Mouse (Mus musculus): ENCODE measurements around the gene Mttp. TPM values are rescaled to one million over a fixed set of nuclear protein-coding genes. Genes with fewer than 3 reads are reported as not detected.

Mttp gene
- polyA plus RNA-seq (2015; fragmentation: Nextera tagmentation; extraction: Ambion mirVana): 5.7 and 5.9 TPM in 2 replicates

GRCm38 (mm10) chr3:138144642-138145171 lies at the start of gene Mttp:
Gene Mttp (minus strand): TSS chr3:138144968.

GRCm38 (mm10) chr3:138193683-138194302 lies 49.0 kb upstream of the Mttp start, which contains the start of gene 4930579F01Rik:
Gene 4930579F01Rik (minus strand): TSS chr3:138193825.

GRCm38 (mm10) chr3:138143315-138144059 lies 1.3 kb downstream of the Mttp start, which contains the start of gene Trmt10a:
Gene Trmt10a (plus strand): TSS chr3:138143448.

DNA sequence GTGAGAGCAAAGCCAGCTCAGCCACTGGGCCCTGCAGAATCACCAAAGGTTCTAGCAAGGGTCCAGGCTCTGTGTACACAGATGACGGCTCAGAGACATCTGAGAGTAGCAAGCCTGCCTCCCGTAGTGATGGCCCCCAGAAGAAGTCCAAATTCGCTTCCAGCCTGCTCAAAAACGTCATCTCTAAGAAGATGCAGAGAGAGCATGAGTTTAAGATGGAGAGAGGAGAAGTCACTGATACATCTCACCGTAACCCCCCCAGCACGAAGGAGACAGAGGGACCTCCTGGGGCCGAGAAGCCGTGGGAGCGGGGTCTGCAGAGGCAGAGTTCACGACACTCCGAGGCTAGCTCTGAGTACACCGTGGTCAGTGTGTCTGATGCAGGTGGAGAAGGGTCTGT lies 77.5 kb downstream of the Mttp start, which contains the start of gene Gm5105:
Gene Gm5105, minus strand, starts transcription at position 101 of the 400 bp plus-strand sequence.

GRCm38 (mm10) chr3:138064732-138065645 lies 79.8 kb downstream of the Mttp start, which contains the start of gene 1110002E22Rik:
Gene 1110002E22Rik (plus strand): TSS chr3:138065052.

Other genes with a start within 250 kb of the Mttp start
- gene Lamtor3, start 226.5 kb downstream of the Mttp start, polyA plus RNA-seq (2015; fragmentation: Nextera tagmentation; extraction: Ambion mirVana): 69.5 and 76.4 TPM in 2 replicates
- 24.1 and 28.9 TPM in 2 replicates for gene Dapp1, start 163.4 kb downstream of the Mttp start, polyA plus RNA-seq (2015; fragmentation: Nextera tagmentation; extraction: Ambion mirVana)
- gene 1110002E22Rik, start 79.9 kb downstream of the Mttp start, polyA plus RNA-seq (2015; fragmentation: Nextera tagmentation; extraction: Ambion mirVana): 0.28 and 0.36 TPM in 2 replicates
- 0.07 and 0.24 TPM in 2 replicates for gene Gm5105, start 77.6 kb downstream of the Mttp start, polyA plus RNA-seq (2015; fragmentation: Nextera tagmentation; extraction: Ambion mirVana)
- gene Trmt10a, start 1.5 kb downstream of the Mttp start, polyA plus RNA-seq (2015; fragmentation: Nextera tagmentation; extraction: Ambion mirVana): 6.3 and 7.0 TPM in 2 replicates
- not detected in 2 replicates for gene 4930579F01Rik, start 48.9 kb upstream of the Mttp start, polyA plus RNA-seq (2015; fragmentation: Nextera tagmentation; extraction: Ambion mirVana)
- 0.10 TPM in 1 of 2 replicates, not detected in the other for gene Adh7, start 72.8 kb upstream of the Mttp start, polyA plus RNA-seq (2015; fragmentation: Nextera tagmentation; extraction: Ambion mirVana)
- gene Adh1, start 116.0 kb upstream of the Mttp start, polyA plus RNA-seq (2015; fragmentation: Nextera tagmentation; extraction: Ambion mirVana): 3.0 and 4.3 TPM in 2 replicates
- gene Adh6a, start 168.3 kb upstream of the Mttp start, polyA plus RNA-seq (2015; fragmentation: Nextera tagmentation; extraction: Ambion mirVana): not detected in 2 replicates
- not detected in 2 replicates for gene Adh6b, start 196.8 kb upstream of the Mttp start, polyA plus RNA-seq (2015; fragmentation: Nextera tagmentation; extraction: Ambion mirVana)

All from spleen, postnatal 0 days (tissue).